Mouse (Mus musculus) CH12.LX (cell line): Measurements from ENCODE around the gene Dlg2.

Source experiments
- HCFC1 ChIP-seq: IDR thresholded peaks from 2 replicates; pipeline ENCODE4 v1.6.1; 2012; ENCODE audit warnings: low read depth, mild to moderate bottlenecking, inconsistent platforms, low read length, improper control_type of control experiment
- TBP ChIP-seq: conservative IDR thresholded peaks from 2 replicates; pipeline ENCODE4 v1.6.1; 2011; ENCODE audit warnings: low read depth, low read length, improper control_type of control experiment

DNA sequence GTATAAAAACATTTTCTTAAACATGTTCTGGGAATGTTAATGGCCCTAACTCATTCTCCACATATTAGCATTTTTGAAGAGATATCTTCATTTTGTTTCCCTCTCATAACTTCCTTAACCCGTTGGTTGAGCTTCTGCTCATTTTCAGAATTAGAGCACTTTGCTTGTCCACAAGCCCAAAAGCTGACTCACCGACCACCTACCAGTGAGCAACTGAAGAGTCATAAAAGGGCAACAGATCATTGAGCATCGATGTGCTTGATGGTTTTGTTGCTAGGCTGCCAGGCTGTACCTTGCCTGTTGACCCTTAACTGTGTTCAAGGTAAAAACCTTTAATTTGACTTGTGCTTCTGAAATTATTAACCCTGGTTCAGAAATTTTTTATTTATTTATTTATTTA lies 1440.3 kb downstream of the Dlg2 start:
- TF ChIP-seq HCFC1 (no peak), TBP (no peak)
